ENCODE assay signal across 8 mouse cellular contexts in the genomic region with DNA sequence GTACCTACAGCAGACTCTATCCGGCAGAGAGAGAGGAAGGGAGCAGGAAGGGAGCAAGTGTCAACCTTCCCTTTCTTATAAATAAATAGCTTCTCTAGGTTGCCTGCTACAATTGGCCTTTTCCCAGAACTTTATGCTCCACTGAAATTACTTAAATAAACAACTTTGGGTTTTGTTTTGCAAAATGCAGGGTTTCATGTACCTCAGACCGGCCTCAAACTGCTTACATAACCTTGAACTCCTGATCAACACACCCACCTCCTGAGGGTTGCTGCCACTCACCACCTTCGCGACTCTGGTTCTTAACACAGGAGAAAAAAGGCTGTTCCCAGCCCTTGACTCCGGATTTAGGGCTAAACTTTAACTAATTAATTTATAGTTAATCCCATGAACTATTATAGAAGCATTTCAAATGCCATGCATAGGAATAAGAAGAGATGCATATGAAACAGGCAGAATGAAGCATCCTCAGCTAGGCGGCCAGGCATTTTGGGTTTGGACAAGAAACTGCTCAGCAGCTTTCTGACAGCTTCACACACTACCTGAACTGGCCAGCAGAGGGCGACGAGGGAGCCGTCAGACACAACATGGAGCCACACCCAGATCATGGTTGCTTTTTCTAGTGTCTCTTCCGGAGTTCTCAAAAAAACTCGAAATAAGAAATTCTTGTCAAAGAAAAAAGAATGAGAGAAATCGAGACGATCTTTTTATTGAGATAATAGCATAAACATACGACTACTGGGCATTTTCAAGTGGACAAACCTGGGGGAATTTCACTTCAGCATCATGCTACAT. TPM values are rescaled to one million over a fixed set of nuclear protein-coding genes. Genes with fewer than 3 reads are reported as not detected.
DNase-seq lines count a peak whose midpoint lies in the region; ATAC-seq lines count a peak whose summit lies in the region.

No protein-coding gene starts in this region.

- DNase-seq in MEL-GATA-1-ER (ENCODE audit: extremely low read depth, low read depth), result peak; percentile 81
- peak; percentile 76 for DNase-seq in cerebellum, adult 8-10 months
- DNase-seq in hindbrain, embryonic 11.5 days (ENCODE audit: low spot score), result peak; percentile 84
- peak; percentile 62 to 65 for DNase-seq in layer of hippocampus, postnatal 36 days
- peak; percentile 92 for DNase-seq in lung, postnatal 25 days (ENCODE audit: low spot score)
- DNase-seq in retina, adult 2 months (ENCODE audit: low read depth, low spot score), result peak; percentile 67
- DNase-seq in thymus, postnatal 14 days, result peak; percentile 90

- peak overlapping the region; percentile 99 for H3K27ac ChIP-seq in hindbrain, embryonic 11.5 days (ENCODE audit: low read depth, low read length)

- no peak overlapping the region for H3K9ac ChIP-seq in hindbrain, embryonic 11.5 days (ENCODE audit: low read depth, low read length)

- ATAC-seq in frontal cortex, adult (ENCODE audit: low TSS enrichment), result 0 out of 2 replicates have a peak, but pooled peaks have one; percentile 18
- ATAC-seq in hindbrain, embryonic 11.5 days (ENCODE audit: low FRiP score), result no peak

- H3K36me3 ChIP-seq in hindbrain, embryonic 11.5 days (ENCODE audit: control insufficient read depth, insufficient read depth, low read length), result no peaks in the 10 kb centered on the region

- no peaks in the 10 kb centered on the region for H3K9me3 ChIP-seq in hindbrain, embryonic 11.5 days (ENCODE audit: control insufficient read depth, low read length)

- H3K4me2 ChIP-seq in hindbrain, embryonic 11.5 days (replicated peaks; ENCODE audit: low read depth, low read length), result no peak overlapping the region

- H3K4me3 ChIP-seq in hindbrain, embryonic 11.5 days (ENCODE audit: low read depth, low read length), result no peak overlapping the region

- H3K4me1 ChIP-seq in hindbrain, embryonic 11.5 days (replicated peaks; ENCODE audit: control insufficient read depth, insufficient read depth, low read length), result peaks cover 7% of the 10 kb centered on the region; the same call in 1 of the 2 replicates

- H3K27me3 ChIP-seq in hindbrain, embryonic 11.5 days (ENCODE audit: control insufficient read depth, insufficient read depth, low read length), result no peaks in the 10 kb centered on the region

- WGBS in hindbrain, embryonic 11.5 days, result 57% methylated on average over 14 of the region's 14 CpGs

RNA-seq across cellular contexts. Expression of gene Atf7ip, which starts 38.8 kb away (rescaled TPM):
- 54.1 and 73.7 TPM in 2 replicates for polyA plus RNA-seq in hindbrain, embryonic 11.5 days (2014; fragmentation: Nextera tagmentation; extraction: Ambion mirVana)
- 100 to 1,000 TPM; 101 to 109 TPM for total RNA-seq in layer of hippocampus, postnatal 36 days (2021)

RNA-seq across cellular contexts. Expression of gene E330021D16Rik, which starts 51.8 kb away (rescaled TPM):
- polyA plus RNA-seq in hindbrain, embryonic 11.5 days (2014; fragmentation: Nextera tagmentation; extraction: Ambion mirVana), result 0.13 TPM in 1 of 2 replicates, not detected in the other
- total RNA-seq in layer of hippocampus, postnatal 36 days (2021), result not detected
